Mouse (Mus musculus) splenic B cell, adult 2 months (primary cell): Measurements from ENCODE around the gene Paf1.

Source experiments
- DNase-seq: peaks from one replicate; pipeline ENCODE4 v3.0.0-alpha.2; 2011; ENCODE audit warnings: low read depth, low spot score
- H3K27me3 ChIP-seq: 2 replicates; pipeline ENCODE4 v1.6.1; 2012; ENCODE audit warnings: mild to moderate bottlenecking, low read length, moderate library complexity, mixed read lengths; ENCODE audit not compliant: control insufficient read depth, poor library complexity, insufficient read depth, severe bottlenecking
- H3K36me3 ChIP-seq: 2 replicates; pipeline ENCODE4 v1.6.1; 2012; ENCODE audit warnings: mild to moderate bottlenecking, low read length, moderate library complexity, mixed read lengths; ENCODE audit not compliant: control insufficient read depth, poor library complexity, insufficient read depth, severe bottlenecking

Paf1 gene

DNA sequence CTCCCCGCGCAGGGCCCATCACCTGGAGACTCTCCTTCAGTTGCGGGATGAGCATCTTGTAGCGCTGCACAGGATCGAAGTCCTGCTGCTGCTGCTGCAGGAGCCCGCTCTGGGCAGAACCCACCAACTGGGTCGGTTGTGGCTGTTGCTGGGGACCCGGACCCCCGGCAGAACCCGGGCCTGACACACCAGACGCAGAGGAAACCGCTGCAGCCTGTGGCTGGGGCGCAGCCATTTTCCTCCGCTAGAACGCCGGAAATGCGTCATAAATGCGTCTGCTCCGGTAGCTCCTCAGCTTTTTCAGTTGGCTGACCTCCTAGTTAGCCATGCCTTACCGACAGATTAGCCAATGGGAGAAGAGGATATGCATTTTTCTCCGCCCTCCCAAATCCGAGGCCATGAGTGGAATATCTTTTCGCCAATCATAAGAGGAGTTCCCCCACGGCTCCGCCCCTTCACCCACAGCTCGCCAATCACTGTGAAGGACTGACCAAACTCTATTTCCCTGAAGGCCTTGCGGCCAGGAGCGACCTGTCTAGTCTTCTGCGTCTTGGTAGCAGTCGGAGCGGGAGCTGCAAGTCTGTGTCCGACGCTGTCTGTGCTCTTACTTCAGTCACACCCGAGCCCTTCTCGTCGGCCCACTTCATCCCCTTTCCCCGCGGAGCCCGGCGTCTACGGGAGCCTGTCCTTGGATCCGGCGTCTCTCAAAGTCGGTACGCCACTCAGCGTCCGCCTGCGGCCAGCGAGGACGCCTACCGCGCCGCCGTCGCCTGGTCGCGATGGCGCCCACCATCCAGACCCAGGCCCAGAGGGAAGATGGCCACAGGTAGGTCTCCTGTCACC, at the start of gene Paf1, which contains the start of gene Med29:
TSS of gene Paf1 (plus strand) at position 523 of the 843 bp plus-strand sequence.
TSS of gene Med29 (minus strand) at position 280 of the 843 bp plus-strand sequence.
- no peaks in the 10 kb centered on the region for H3K27me3 ChIP-seq
- H3K36me3 ChIP-seq: peaks cover 15% of the 10 kb centered on the region
- peak; percentile 99 for DNase-seq

- Histone ChIP-seq H3K27me3 (no peaks in the 10 kb centered on the region), H3K36me3 (no peaks in the 10 kb centered on the region)
- DNase-seq: peak; percentile 92
Observed at GRCm38 (mm10) chr7:28344637-28345036, 48.1 kb upstream of the Paf1 start.

- H3K27me3 ChIP-seq: no peaks in the 10 kb centered on the region
- peaks cover 5% of the 10 kb centered on the region; the same call in 1 of the 2 replicates for H3K36me3 ChIP-seq
- no peak for DNase-seq
Observed at GRCm38 (mm10) chr7:28347746-28348145, 45.0 kb upstream of the Paf1 start.

DNA sequence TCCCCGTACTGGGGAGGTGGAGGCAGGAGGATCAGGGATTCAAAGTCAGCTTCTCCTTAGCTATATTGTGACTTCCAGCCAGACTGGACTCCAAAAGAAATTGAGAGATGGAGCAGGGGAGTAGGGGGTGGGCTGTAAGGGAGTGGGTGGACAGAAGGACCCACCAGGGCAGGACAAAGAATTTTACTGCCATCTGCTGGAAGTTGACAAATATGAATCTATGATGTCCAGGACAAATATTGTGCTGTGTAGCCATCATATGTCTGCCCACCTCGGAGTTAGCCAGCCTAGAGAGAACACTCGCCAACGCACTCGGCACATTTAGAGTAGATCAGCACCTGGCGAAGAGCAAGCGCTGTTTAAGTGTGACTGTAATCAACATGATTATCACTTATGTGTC, 44.1 kb upstream of the Paf1 start:
- DNase-seq: no peak
- H3K36me3 ChIP-seq: peaks cover 11% of the 10 kb centered on the region
- H3K27me3 ChIP-seq: no peaks in the 10 kb centered on the region

GRCm38 (mm10) chr7:28350155-28350883, 42.4 kb upstream of the Paf1 start, which contains the start of gene Rps16:
Gene Rps16, plus strand, starts transcription at chr7:28350652.
- peak; percentile 98 for DNase-seq
- H3K27me3 ChIP-seq: no peaks in the 10 kb centered on the region
- peaks cover 15% of the 10 kb centered on the region for H3K36me3 ChIP-seq

GRCm38 (mm10) chr7:28351676-28352191, 41.0 kb upstream of the Paf1 start:
- no peak for DNase-seq
- peaks cover 15% of the 10 kb centered on the region for H3K36me3 ChIP-seq
- no peaks in the 10 kb centered on the region for H3K27me3 ChIP-seq

DNA sequence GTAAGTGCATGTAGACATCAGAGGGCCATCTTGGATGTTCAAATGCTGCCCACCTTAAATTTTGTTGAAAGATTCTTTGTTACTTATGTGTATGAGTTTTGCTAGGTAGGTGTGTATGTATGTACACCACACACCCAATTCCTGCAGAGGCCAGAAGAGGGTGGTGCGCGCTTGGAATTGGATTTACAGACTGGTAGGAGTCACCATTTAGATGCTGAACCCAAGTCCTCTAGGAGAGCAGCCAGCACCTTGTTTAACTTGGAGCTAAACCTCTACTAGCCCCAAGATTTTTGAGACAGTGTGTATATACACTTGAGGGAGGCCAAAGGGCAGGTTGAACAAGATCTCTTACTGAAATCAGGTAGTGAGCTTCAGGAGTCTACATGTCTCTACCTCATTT, 39.5 kb upstream of the Paf1 start:
- Histone ChIP-seq H3K27me3 (no peaks in the 10 kb centered on the region), H3K36me3 (peaks cover 15% of the 10 kb centered on the region)
- DNase-seq: peak; percentile 23

DNA sequence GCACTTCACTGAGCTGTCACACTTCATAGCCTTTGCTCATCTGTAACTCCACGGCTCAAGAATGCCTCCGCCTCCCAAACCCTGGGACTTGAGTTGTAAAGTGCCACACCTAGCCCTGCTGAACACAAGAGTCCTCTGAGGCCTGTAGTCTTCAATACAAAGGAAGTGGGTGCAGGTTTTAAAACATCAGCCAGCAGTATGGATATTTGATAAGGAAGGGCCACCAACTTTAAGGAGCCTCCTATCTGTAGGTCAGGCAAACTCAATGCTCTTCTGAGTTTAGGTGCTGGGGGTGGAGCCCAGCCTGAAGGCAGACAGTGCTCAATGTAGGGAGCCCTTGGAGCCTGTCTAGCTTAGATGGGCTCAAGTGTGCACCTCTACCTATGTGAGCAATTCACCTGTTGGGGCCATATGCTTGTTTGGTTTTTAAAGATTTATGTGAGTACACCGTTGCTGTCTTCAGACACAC, 38.6 kb upstream of the Paf1 start:
- DNase-seq: no peak
- H3K36me3 ChIP-seq: peaks cover 15% of the 10 kb centered on the region

GRCm38 (mm10) chr7:28354596-28354995, 38.2 kb upstream of the Paf1 start:
- no peak for DNase-seq
- Histone ChIP-seq H3K36me3 (peaks cover 15% of the 10 kb centered on the region), H3K27me3 (no peaks in the 10 kb centered on the region)

More for the DNA sequence above, 38.6 kb upstream of the Paf1 start:
- no peaks in the 10 kb centered on the region for H3K27me3 ChIP-seq

DNA sequence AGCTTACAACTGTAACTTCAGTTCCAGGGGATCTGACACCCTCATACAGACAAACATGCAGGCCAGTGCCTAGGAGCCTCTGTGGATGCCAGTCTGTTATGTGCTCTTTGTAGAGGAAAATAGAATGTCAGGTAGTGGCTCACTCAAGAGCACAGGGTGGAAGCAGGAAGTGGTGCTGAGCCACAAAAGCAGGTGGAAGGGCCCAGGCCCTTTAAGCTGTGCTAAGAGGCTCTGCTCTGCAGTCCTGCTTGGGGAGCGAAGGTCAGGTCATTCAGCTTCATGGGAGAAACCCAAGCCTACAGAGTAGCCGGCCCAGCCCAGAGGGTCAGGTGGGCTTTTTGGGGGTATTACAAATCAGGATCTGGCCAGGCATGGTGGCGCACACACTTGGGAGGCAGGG, 37.5 kb upstream of the Paf1 start:
- H3K36me3 ChIP-seq: peaks cover 20% of the 10 kb centered on the region
- no peaks in the 10 kb centered on the region for H3K27me3 ChIP-seq
- no peak for DNase-seq

GRCm38 (mm10) chr7:28356981-28357380, 35.8 kb upstream of the Paf1 start:
- Histone ChIP-seq H3K27me3 (no peaks in the 10 kb centered on the region), H3K36me3 (peaks cover 18% of the 10 kb centered on the region)
- no peak for DNase-seq

GRCm38 (mm10) chr7:28357984-28358383, 34.8 kb upstream of the Paf1 start:
- DNase-seq: no peak
- H3K27me3 ChIP-seq: no peaks in the 10 kb centered on the region

GRCm38 (mm10) chr7:28358431-28358830, 34.3 kb upstream of the Paf1 start:
- H3K27me3 ChIP-seq: no peaks in the 10 kb centered on the region
- no peak for DNase-seq
- peaks cover 16% of the 10 kb centered on the region for H3K36me3 ChIP-seq

More at GRCm38 (mm10) chr7:28357984-28358383, 34.8 kb upstream of the Paf1 start:
- H3K36me3 ChIP-seq: peaks cover 19% of the 10 kb centered on the region

DNA sequence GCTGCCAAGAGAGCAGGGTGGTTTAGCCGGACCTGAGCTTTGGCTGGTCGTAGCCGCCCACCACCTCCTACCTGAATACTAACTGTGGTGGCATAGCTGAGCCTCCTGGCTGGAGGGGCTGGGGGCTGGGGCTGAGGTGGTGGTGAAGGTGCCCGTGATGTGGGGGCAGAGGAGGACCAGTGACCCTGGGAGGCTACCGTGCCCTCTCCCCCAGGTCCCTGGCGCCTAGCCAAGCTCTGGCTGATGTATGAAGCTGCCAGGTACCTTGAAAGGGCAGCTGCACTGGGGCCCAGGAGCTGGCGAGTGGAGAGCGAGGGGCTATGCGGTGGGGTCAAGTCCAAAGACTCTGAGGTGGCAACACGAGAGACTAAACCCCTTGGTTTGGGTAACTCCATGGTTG, 32.9 kb upstream of the Paf1 start:
- Histone ChIP-seq H3K36me3 (peaks cover 15% of the 10 kb centered on the region), H3K27me3 (no peaks in the 10 kb centered on the region)

DNA sequence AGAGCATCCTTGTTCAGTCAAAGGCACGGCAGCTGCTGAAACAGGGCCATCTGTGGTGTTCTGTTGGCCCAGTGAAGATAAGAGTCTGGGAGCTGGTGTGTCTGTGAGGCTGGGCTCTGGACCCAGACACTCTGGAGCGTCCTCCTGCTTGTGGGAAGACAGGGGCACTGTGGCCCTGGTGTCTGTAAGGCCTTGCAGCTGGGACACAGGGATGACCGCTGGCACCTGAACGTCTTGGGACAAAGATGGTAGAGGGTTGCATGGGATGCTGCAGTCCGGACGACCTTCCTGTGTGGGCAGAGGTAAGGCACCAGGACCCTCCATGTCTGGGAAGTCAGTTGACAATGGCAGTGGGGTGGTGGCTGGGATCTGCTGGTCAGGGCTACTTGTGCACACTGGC, 32.5 kb upstream of the Paf1 start:
- no peak for DNase-seq
- Histone ChIP-seq H3K36me3 (peaks cover 17% of the 10 kb centered on the region), H3K27me3 (no peaks in the 10 kb centered on the region)

More for the DNA sequence above, 32.9 kb upstream of the Paf1 start:
- no peak for DNase-seq
